Mouse (Mus musculus): Measurements from ENCODE around the gene Noxo1.

- TF ChIP-seq CTCF (IDR thresholded peaks at IDR 0.05; ENCODE audit: borderline replicate concordance, control insufficient read depth, extremely low read depth, insufficient read depth, low read length, poor library complexity) (no peak), POLR2A (IDR thresholded peaks at IDR 0.05; ENCODE audit: control insufficient read depth, extremely low read depth, insufficient read depth, low read length, poor library complexity) (no peak)
Observed at GRCm38 (mm10) chr17:24697985-24698384, 2.0 kb downstream of the Noxo1 start.
